Mouse (Mus musculus): ENCODE measurements around the gene Omt2b.
"Not testable (repeated sequence)": the region's sequence is repeated elsewhere in the genome, so short reads cannot be mapped to it uniquely, and the experiment has no call there.

- TF ChIP-seq CTCF (conservative IDR thresholded peaks at IDR 0.05; ENCODE audit: low read length); NANOG (IDR thresholded peaks at IDR 0.05; ENCODE audit: borderline replicate concordance, low read length): not testable (repeated sequence)
Observed at GRCm38 (mm10) chr9:78292462-78292861, 34.9 kb upstream of the Omt2b start.

Measured in E14TG2a.4 (cell line).